In genomic region chr14:89823436-89823835, GRCm38 (mm10) we compare ENCODE assay signal across 21 mouse cellular contexts.
DNase-seq lines count a peak whose midpoint lies in the region; ATAC-seq and TF ChIP-seq lines count a peak whose summit lies in the region.
"Had no signal": no experiment of that assay in that cellular context is flagged by ENCODE, and none has a peak within 500 bp of the region (broad histone marks: within the 10 kb centered on the region; RNA-seq: fewer than 3 reads in every experiment).

No protein-coding gene starts in this region.

- H3K27ac ChIP-seq in hindbrain, embryonic 10.5 days: no peak overlapping the region
- H3K27ac ChIP-seq in hindbrain, embryonic 14.5 days: no peak overlapping the region; the same call in 1 of the 2 replicates
- no peak overlapping the region for H3K27ac ChIP-seq in midbrain, postnatal 0 days (ENCODE audit: low read depth, low read length)
- no peak overlapping the region for H3K27ac ChIP-seq in midbrain, embryonic 16.5 days (ENCODE audit: low read length)
- no peak overlapping the region for H3K27ac ChIP-seq in embryonic facial prominence, embryonic 14.5 days (replicated peaks; ENCODE audit: low read depth, low read length)
- H3K27ac ChIP-seq in neural tube, embryonic 12.5 days: no peak overlapping the region
- H3K27ac ChIP-seq: gastrocnemius, adult 2 months; liver, embryonic 14.5 days; macrophage had no signal

- no peak overlapping the region for H3K4me3 ChIP-seq in hindbrain, embryonic 10.5 days
- H3K4me3 ChIP-seq in hindbrain, embryonic 14.5 days (replicated peaks; ENCODE audit: low read length): no peak overlapping the region
- H3K4me3 ChIP-seq in midbrain, postnatal 0 days (ENCODE audit: low read depth, low read length): no peak overlapping the region
- H3K4me3 ChIP-seq in midbrain, embryonic 16.5 days (ENCODE audit: low read depth, low read length): no peak overlapping the region
- H3K4me3 ChIP-seq in embryonic facial prominence, embryonic 14.5 days (ENCODE audit: low read depth, low read length): no peak overlapping the region
- no peak overlapping the region for H3K4me3 ChIP-seq in neural tube, embryonic 12.5 days
- H3K4me3 ChIP-seq: gastrocnemius, adult 2 months had no signal

- H3K4me1 ChIP-seq in hindbrain, embryonic 10.5 days (replicated peaks): 0 out of 2 replicates have a peak, but pooled peaks cover 7% of the 10 kb centered on the region
- H3K4me1 ChIP-seq in hindbrain, embryonic 14.5 days (replicated peaks; ENCODE audit: control insufficient read depth, insufficient read depth, low read length): peaks cover 5% of the 10 kb centered on the region; the same call in 1 of the 2 replicates
- H3K4me1 ChIP-seq in midbrain, postnatal 0 days (ENCODE audit: insufficient read depth, low read length): no peaks in the 10 kb centered on the region
- H3K4me1 ChIP-seq in midbrain, embryonic 16.5 days (ENCODE audit: control insufficient read depth, insufficient read depth, low read length): no peaks in the 10 kb centered on the region
- no peaks in the 10 kb centered on the region for H3K4me1 ChIP-seq in embryonic facial prominence, embryonic 14.5 days (ENCODE audit: control insufficient read depth, insufficient read depth, low read length)
- peaks cover 6% of the 10 kb centered on the region; the same call in 1 of the 2 replicates for H3K4me1 ChIP-seq in neural tube, embryonic 12.5 days

- peak; percentile 15 for DNase-seq in hindbrain, embryonic 10.5 days (ENCODE audit: low spot score)
- DNase-seq in hindbrain, embryonic 14.5 days (ENCODE audit: low spot score): no peak
- peak; percentile 1 for DNase-seq in midbrain, postnatal 0 days (ENCODE audit: low spot score)
- DNase-seq in embryonic facial prominence, embryonic 14.5 days (ENCODE audit: low spot score): peak; percentile 14
- DNase-seq in heart, postnatal 4 days: no peak
- no peak for DNase-seq in layer of hippocampus, adult 9-11 months
- DNase-seq: adrenal gland, postnatal 25 days; cerebellum, adult 18-20 months; cerebellum, postnatal 36 days; gastrocnemius, adult 2 months; heart, postnatal 10 days; kidney, adult 18-20 months; kidney, postnatal 36 days; right cerebral cortex, postnatal 4 days; thymus, postnatal 25 days had no signal

- 49% methylated on average over 4 of the region's 4 CpGs for WGBS in hindbrain, embryonic 10.5 days
- 25% methylated on average over 4 of the region's 4 CpGs for WGBS in hindbrain, embryonic 14.5 days
- 55% methylated on average over 4 of the region's 4 CpGs for WGBS in midbrain, postnatal 0 days
- 53% methylated on average over 4 of the region's 4 CpGs for WGBS in midbrain, embryonic 16.5 days
- WGBS in embryonic facial prominence, embryonic 14.5 days: 22% methylated on average over 4 of the region's 4 CpGs
- 16% methylated on average over 4 of the region's 4 CpGs for WGBS in neural tube, embryonic 12.5 days

- ATAC-seq in hindbrain, embryonic 14.5 days (ENCODE audit: low FRiP score): no peak
- no peak for ATAC-seq in midbrain, postnatal 0 days (ENCODE audit: low FRiP score)
- ATAC-seq in midbrain, embryonic 16.5 days: no peak
- no peak for ATAC-seq in embryonic facial prominence, embryonic 14.5 days (ENCODE audit: low read depth)
- peak; percentile 42; the same call in 1 of the 2 replicates for ATAC-seq in neural tube, embryonic 12.5 days (ENCODE audit: low FRiP score, low read depth)

- no peaks in the 10 kb centered on the region for H3K9me3 ChIP-seq in hindbrain, embryonic 10.5 days
- no peaks in the 10 kb centered on the region for H3K9me3 ChIP-seq in hindbrain, embryonic 14.5 days (ENCODE audit: control insufficient read depth, low read length)
- no peaks in the 10 kb centered on the region for H3K9me3 ChIP-seq in midbrain, postnatal 0 days (ENCODE audit: low read length)
- H3K9me3 ChIP-seq in midbrain, embryonic 16.5 days (replicated peaks; ENCODE audit: control insufficient read depth, low read length, poor library complexity, severe bottlenecking): no peaks in the 10 kb centered on the region
- H3K9me3 ChIP-seq in embryonic facial prominence, embryonic 14.5 days (ENCODE audit: control insufficient read depth, low read length): no peaks in the 10 kb centered on the region
- no peaks in the 10 kb centered on the region for H3K9me3 ChIP-seq in neural tube, embryonic 12.5 days

- H3K9ac ChIP-seq in hindbrain, embryonic 14.5 days: no peak overlapping the region
- no peak overlapping the region for H3K9ac ChIP-seq in midbrain, postnatal 0 days (replicated peaks; ENCODE audit: low read length, poor library complexity, severe bottlenecking)
- no peak overlapping the region for H3K9ac ChIP-seq in midbrain, embryonic 16.5 days (ENCODE audit: low read depth, low read length)
- H3K9ac ChIP-seq in embryonic facial prominence, embryonic 14.5 days (ENCODE audit: low read depth, low read length): no peak overlapping the region
- H3K9ac ChIP-seq in neural tube, embryonic 12.5 days: no peak overlapping the region
- H3K9ac ChIP-seq: liver, embryonic 14.5 days had no signal

- TF ChIP-seq CTCF in midbrain, postnatal 0 days (IDR thresholded peaks at IDR 0.05): no peak

- H3K4me2 ChIP-seq in hindbrain, embryonic 14.5 days (replicated peaks): no peak overlapping the region
- no peak overlapping the region for H3K4me2 ChIP-seq in midbrain, postnatal 0 days (ENCODE audit: low read depth, low read length, poor library complexity, severe bottlenecking)
- no peak overlapping the region for H3K4me2 ChIP-seq in midbrain, embryonic 16.5 days (ENCODE audit: low read length)
- no peak overlapping the region for H3K4me2 ChIP-seq in embryonic facial prominence, embryonic 14.5 days (ENCODE audit: low read depth, low read length)
- no peak overlapping the region for H3K4me2 ChIP-seq in neural tube, embryonic 12.5 days (replicated peaks)
- H3K4me2 ChIP-seq: heart, embryonic 11.5 days had no signal

- no peaks in the 10 kb centered on the region for H3K36me3 ChIP-seq in hindbrain, embryonic 10.5 days
- H3K36me3 ChIP-seq in hindbrain, embryonic 14.5 days (replicated peaks; ENCODE audit: control insufficient read depth, insufficient read depth): no peaks in the 10 kb centered on the region
- H3K36me3 ChIP-seq in midbrain, postnatal 0 days (ENCODE audit: insufficient read depth, low read length): no peaks in the 10 kb centered on the region
- no peaks in the 10 kb centered on the region for H3K36me3 ChIP-seq in midbrain, embryonic 16.5 days (ENCODE audit: control insufficient read depth, insufficient read depth, low read length)
- no peaks in the 10 kb centered on the region for H3K36me3 ChIP-seq in embryonic facial prominence, embryonic 14.5 days (ENCODE audit: control insufficient read depth, insufficient read depth, low read length)
- no peaks in the 10 kb centered on the region for H3K36me3 ChIP-seq in neural tube, embryonic 12.5 days

- H3K27me3 ChIP-seq in hindbrain, embryonic 10.5 days (ENCODE audit: insufficient read depth, poor library complexity, severe bottlenecking): no peaks in the 10 kb centered on the region
- no peaks in the 10 kb centered on the region for H3K27me3 ChIP-seq in hindbrain, embryonic 14.5 days (ENCODE audit: control insufficient read depth, insufficient read depth, low read length)
- H3K27me3 ChIP-seq in midbrain, postnatal 0 days (ENCODE audit: insufficient read depth, low read length): no peaks in the 10 kb centered on the region
- no peaks in the 10 kb centered on the region for H3K27me3 ChIP-seq in midbrain, embryonic 16.5 days (ENCODE audit: control insufficient read depth, insufficient read depth, low read depth, low read length)
- no peaks in the 10 kb centered on the region for H3K27me3 ChIP-seq in embryonic facial prominence, embryonic 14.5 days (replicated peaks; ENCODE audit: control insufficient read depth, insufficient read depth, low read length)
- H3K27me3 ChIP-seq in neural tube, embryonic 12.5 days (replicated peaks): no peaks in the 10 kb centered on the region
- H3K27me3 ChIP-seq: CH12.LX had no signal

Comparison
In these comparisons a context has a peak if more than half of its experiments do, and no peak if none do; other contexts are left out.
1. DNase-seq: peak in hindbrain, embryonic 10.5 days (single experiment), midbrain, postnatal 0 days (single experiment) and embryonic facial prominence, embryonic 14.5 days (single experiment); none in hindbrain, embryonic 14.5 days (single experiment), heart, postnatal 4 days (single experiment) and layer of hippocampus, adult 9-11 months (single experiment).